Mouse (Mus musculus): ENCODE measurements around the gene Igf2bp1.

DNA sequence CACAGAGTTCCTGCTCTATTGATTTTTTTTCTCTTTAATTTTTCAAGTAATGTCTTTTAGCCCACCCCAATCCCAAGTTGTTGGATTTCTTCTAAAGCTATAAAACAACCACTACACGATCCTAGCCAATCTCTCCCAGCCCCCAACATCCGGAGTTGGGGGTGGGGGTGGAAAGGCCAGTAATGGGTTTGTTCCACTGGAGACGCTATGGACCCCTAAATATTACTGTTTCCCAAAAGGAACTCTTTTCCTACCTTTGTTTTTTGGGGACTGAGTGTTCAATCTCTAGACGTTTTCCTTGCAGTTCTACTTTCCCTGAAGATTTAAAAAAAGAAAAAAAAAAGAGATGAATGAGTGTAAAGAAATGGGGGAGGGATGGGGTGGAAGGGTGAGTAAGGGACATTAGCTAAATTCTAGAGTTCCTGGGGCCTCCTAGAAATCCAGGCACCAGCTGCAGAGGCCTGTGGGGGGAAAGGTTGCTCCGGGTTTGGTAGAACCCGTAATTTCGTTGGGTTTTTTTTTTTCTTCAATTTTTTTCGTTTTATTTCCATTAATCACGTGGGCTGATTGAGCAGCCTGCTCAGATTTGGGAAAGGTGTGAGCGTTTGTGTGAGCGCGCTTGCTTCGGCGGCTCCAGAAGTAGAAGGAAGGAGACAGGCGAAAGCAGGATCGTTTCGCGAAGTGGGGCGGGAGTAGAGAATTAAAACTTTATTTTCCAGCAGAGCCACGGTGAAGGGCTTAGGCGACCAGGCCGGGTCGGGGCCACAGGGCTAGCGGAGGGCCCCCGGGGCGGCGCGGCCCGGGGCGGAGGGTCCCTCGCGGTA lies 1.6 kb downstream of the Igf2bp1 start:
- TF ChIP-seq CTCF (IDR thresholded peaks at IDR 0.05; ENCODE audit: borderline replicate concordance, extremely low read depth, insufficient read depth, insufficient read length) (no peak), POLR2A (IDR thresholded peaks at IDR 0.05; ENCODE audit: borderline replicate concordance, extremely low read depth, insufficient read depth, insufficient read length, poor library complexity, severe bottlenecking) (no peak)

Measured in brain, embryonic 14.5 days (tissue).